Mouse (Mus musculus): ENCODE data around the gene Tmem151a.

DNA sequence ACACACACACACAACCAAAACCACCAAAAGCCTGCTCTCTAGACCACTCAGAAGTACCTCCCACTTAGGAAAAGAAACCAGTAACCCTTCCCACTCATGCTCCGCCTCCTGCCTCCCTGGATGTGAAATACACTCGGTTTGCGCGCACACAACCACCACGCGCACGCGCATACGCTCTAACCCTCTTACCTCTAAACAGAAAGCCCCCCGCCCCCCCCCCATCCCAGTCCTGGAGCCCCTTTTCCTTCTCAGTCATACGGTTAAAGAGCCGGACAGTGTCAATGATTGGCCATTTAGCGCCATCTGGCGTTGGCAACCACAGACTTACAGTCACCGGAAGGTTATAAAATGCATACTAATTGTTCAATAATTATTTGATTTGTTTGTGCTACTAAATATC, 12.3 kb downstream of the Tmem151a start:
- no peak for TF ChIP-seq POLR2A (IDR thresholded peaks at IDR 0.05; ENCODE audit: borderline replicate concordance, insufficient read depth, low read length)
- peak; percentile 66; the same call in 1 of the 2 replicates for TF ChIP-seq CTCF (IDR thresholded peaks at IDR 0.05; ENCODE audit: borderline replicate concordance, insufficient read depth, low read depth, low read length)
